Mouse (Mus musculus): Measurements from ENCODE around the gene Tbxas1.

DNA sequence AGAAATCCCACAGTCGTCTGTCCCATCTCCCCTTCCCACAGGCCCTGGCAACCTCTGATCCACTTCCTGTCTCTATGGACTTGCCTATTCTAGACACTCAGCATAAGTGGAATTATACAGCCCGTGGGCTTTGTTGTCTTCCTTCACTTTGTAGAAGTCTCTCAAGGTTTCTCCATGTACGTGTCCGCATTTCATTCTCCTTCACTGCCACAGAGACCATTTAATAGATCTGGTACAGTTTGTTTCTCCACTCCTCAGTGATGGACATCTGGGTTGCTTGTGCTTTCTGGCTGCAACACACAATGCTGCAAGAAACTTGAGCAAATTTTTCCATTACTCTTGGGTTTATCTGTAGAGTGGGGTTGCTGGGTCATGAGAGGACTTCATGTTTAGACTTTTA is 35.3 kb upstream of the Tbxas1 start:
- no peak for TF ChIP-seq CTCF (IDR thresholded peaks at IDR 0.05; ENCODE audit: low read depth)
- no peak for TF ChIP-seq EP300 (IDR thresholded peaks at IDR 0.05; ENCODE audit: low read depth)

Measured in liver, embryonic 14.5 days (tissue).